8 mouse cellular contexts compared by ENCODE assay signal in the genomic region with DNA sequence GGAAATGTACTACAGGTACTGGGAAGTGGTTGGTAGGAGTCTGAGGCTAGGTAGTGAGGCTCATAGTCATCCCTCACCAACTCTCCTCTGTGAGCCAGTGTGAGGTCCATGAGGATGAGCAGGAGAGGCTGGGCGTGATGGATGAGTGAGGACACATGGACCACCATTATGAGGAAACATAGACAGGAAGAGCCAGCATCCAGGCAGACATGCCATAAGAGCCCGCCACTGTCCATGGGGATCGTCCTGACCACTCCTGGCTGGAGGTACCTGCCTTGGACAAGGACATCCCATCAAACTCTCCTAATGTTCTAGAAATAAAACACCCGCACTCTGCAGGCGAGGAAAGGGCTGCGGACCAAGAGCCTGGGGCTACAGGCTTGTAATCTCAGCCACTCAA. TPM values are rescaled to one million over a fixed set of nuclear protein-coding genes. Genes with fewer than 3 reads are reported as not detected.
"Had no signal": no experiment of that assay in that cellular context is flagged by ENCODE, and none has a peak within 500 bp of the region (broad histone marks: within the 10 kb centered on the region; RNA-seq: fewer than 3 reads in every experiment).

A gene (minus strand): TSS at position 101 of the 400 bp plus-strand sequence.

- ATAC-seq: midbrain, embryonic 16.5 days had no signal

- H3K9ac ChIP-seq: liver, embryonic 14.5 days; lung, embryonic 14.5 days; midbrain, embryonic 12.5 days; neural tube, embryonic 13.5 days had no signal

- H3K4me1 ChIP-seq: midbrain, embryonic 10.5 days; midbrain, embryonic 12.5 days had no signal

- H3K9me3 ChIP-seq: midbrain, embryonic 10.5 days; midbrain, embryonic 12.5 days; neural tube, embryonic 13.5 days had no signal

- H3K27ac ChIP-seq: liver, embryonic 14.5 days; midbrain, embryonic 10.5 days; midbrain, embryonic 12.5 days; neural tube, embryonic 13.5 days had no signal

- H3K4me2 ChIP-seq: lung, embryonic 14.5 days; midbrain, embryonic 12.5 days; neural tube, embryonic 13.5 days had no signal

- H3K36me3 ChIP-seq: midbrain, embryonic 10.5 days; midbrain, embryonic 12.5 days; neural tube, embryonic 13.5 days had no signal

- H3K4me3 ChIP-seq: midbrain, embryonic 10.5 days; midbrain, embryonic 12.5 days; myocyte; neural tube, embryonic 13.5 days had no signal

RNA-seq across cellular contexts. Expression of the gene that starts here (rescaled TPM):
- total RNA-seq: megakaryocyte-erythroid progenitor cell, adult 5-6 weeks had no signal
